Mouse (Mus musculus): ENCODE measurements around the gene Rftn1. TPM values are rescaled to one million over a fixed set of nuclear protein-coding genes. Genes with fewer than 3 reads are reported as not detected.

Rftn1 gene
- polyA plus RNA-seq, 1 experiment, result 24.7 TPM

GRCm38 (mm10) chr17:50059417-50059816 is 131.1 kb downstream of the Rftn1 start:
- TF ChIP-seq POLR2A (IDR thresholded peaks at IDR 0.05; ENCODE audit: low read depth, low read length) (no peak), CTCF (IDR thresholded peaks at IDR 0.05; ENCODE audit: extremely low read depth, insufficient read length, insufficient replicate concordance, low read depth, low read length) (no peak)
- 76% methylated on average over 5 of the region's 5 CpGs for WGBS

GRCm38 (mm10) chr17:50055154-50055756 is 135.2 kb downstream of the Rftn1 start:
- Histone ChIP-seq H3K36me3 (ENCODE audit: control insufficient read depth, insufficient read depth, low read length) (no peaks in the 10 kb centered on the region), H3K4me1 (ENCODE audit: control insufficient read depth, insufficient read depth, insufficient read length, low read length) (peaks cover 4% of the 10 kb centered on the region; the same call in 1 of the 2 replicates), H3K27ac (ENCODE audit: insufficient read depth, low read depth, low read length) (no peak overlapping the region), H3K4me3 (ENCODE audit: low read depth, low read length) (no peak overlapping the region), H3K27me3 (ENCODE audit: control insufficient read depth, insufficient read depth, low read length) (no peaks in the 10 kb centered on the region)
- TF ChIP-seq CTCF (IDR thresholded peaks at IDR 0.05; ENCODE audit: extremely low read depth, insufficient read length, insufficient replicate concordance, low read depth, low read length), result no peak
- no peak for TF ChIP-seq POLR2A (IDR thresholded peaks at IDR 0.05; ENCODE audit: low read depth, low read length)
- WGBS, result 79% methylated on average over 16 of the region's 16 CpGs

More at GRCm38 (mm10) chr17:50059417-50059816, 131.1 kb downstream of the Rftn1 start:
- Histone ChIP-seq H3K4me3 (ENCODE audit: low read depth, low read length) (no peak overlapping the region), H3K4me1 (ENCODE audit: control insufficient read depth, insufficient read depth, insufficient read length, low read length) (peaks cover 4% of the 10 kb centered on the region; the same call in 1 of the 2 replicates), H3K27me3 (ENCODE audit: control insufficient read depth, insufficient read depth, low read length) (no peaks in the 10 kb centered on the region), H3K36me3 (ENCODE audit: control insufficient read depth, insufficient read depth, low read length) (no peaks in the 10 kb centered on the region), H3K27ac (ENCODE audit: insufficient read depth, low read depth, low read length) (no peak overlapping the region)

GRCm38 (mm10) chr17:50054586-50054985 is 135.9 kb downstream of the Rftn1 start:
- WGBS, result 93% methylated on average over 7 of the region's 7 CpGs
- Histone ChIP-seq H3K27ac (ENCODE audit: insufficient read depth, low read depth, low read length) (no peak overlapping the region), H3K4me3 (ENCODE audit: low read depth, low read length) (no peak overlapping the region), H3K27me3 (ENCODE audit: control insufficient read depth, insufficient read depth, low read length) (no peaks in the 10 kb centered on the region), H3K36me3 (ENCODE audit: control insufficient read depth, insufficient read depth, low read length) (no peaks in the 10 kb centered on the region), H3K4me1 (ENCODE audit: control insufficient read depth, insufficient read depth, insufficient read length, low read length) (peaks cover 2% of the 10 kb centered on the region; the same call in 1 of the 2 replicates)
- TF ChIP-seq CTCF (IDR thresholded peaks at IDR 0.05; ENCODE audit: extremely low read depth, insufficient read length, insufficient replicate concordance, low read depth, low read length) (no peak), POLR2A (IDR thresholded peaks at IDR 0.05; ENCODE audit: low read depth, low read length) (no peak)

GRCm38 (mm10) chr17:50053961-50054360 is 136.5 kb downstream of the Rftn1 start:
- 94% methylated on average over 1 of the region's 1 CpGs for WGBS
- Histone ChIP-seq H3K27ac (ENCODE audit: insufficient read depth, low read depth, low read length) (no peak overlapping the region), H3K4me3 (ENCODE audit: low read depth, low read length) (no peak overlapping the region), H3K4me1 (ENCODE audit: control insufficient read depth, insufficient read depth, insufficient read length, low read length) (peaks cover 2% of the 10 kb centered on the region; the same call in 1 of the 2 replicates), H3K36me3 (ENCODE audit: control insufficient read depth, insufficient read depth, low read length) (no peaks in the 10 kb centered on the region), H3K27me3 (ENCODE audit: control insufficient read depth, insufficient read depth, low read length) (no peaks in the 10 kb centered on the region)
- no peak for TF ChIP-seq CTCF (IDR thresholded peaks at IDR 0.05; ENCODE audit: extremely low read depth, insufficient read length, insufficient replicate concordance, low read depth, low read length)
- TF ChIP-seq POLR2A (IDR thresholded peaks at IDR 0.05; ENCODE audit: low read depth, low read length), result no peak

- Histone ChIP-seq H3K4me3 (ENCODE audit: low read depth, low read length) (no peak overlapping the region), H3K36me3 (ENCODE audit: control insufficient read depth, insufficient read depth, low read length) (no peaks in the 10 kb centered on the region), H3K27me3 (ENCODE audit: control insufficient read depth, insufficient read depth, low read length) (no peaks in the 10 kb centered on the region), H3K27ac (ENCODE audit: insufficient read depth, low read depth, low read length) (no peak overlapping the region), H3K4me1 (ENCODE audit: control insufficient read depth, insufficient read depth, insufficient read length, low read length) (peaks cover 2% of the 10 kb centered on the region; the same call in 1 of the 2 replicates)
- no peak for TF ChIP-seq POLR2A (IDR thresholded peaks at IDR 0.05; ENCODE audit: low read depth, low read length)
- no peak for TF ChIP-seq CTCF (IDR thresholded peaks at IDR 0.05; ENCODE audit: extremely low read depth, insufficient read length, insufficient replicate concordance, low read depth, low read length)
- WGBS, result 41% methylated on average over 7 of the region's 7 CpGs
These were observed 137.6 kb downstream of the Rftn1 start for GRCm38 (mm10) chr17:50052741-50053468.

- Histone ChIP-seq H3K27me3 (ENCODE audit: control insufficient read depth, insufficient read depth, low read length) (no peaks in the 10 kb centered on the region), H3K4me3 (ENCODE audit: low read depth, low read length) (no peak overlapping the region), H3K4me1 (ENCODE audit: control insufficient read depth, insufficient read depth, insufficient read length, low read length) (peaks cover 2% of the 10 kb centered on the region; the same call in 1 of the 2 replicates), H3K27ac (ENCODE audit: insufficient read depth, low read depth, low read length) (no peak overlapping the region), H3K36me3 (ENCODE audit: control insufficient read depth, insufficient read depth, low read length) (no peaks in the 10 kb centered on the region)
- 80% methylated on average over 9 of the region's 9 CpGs for WGBS
- TF ChIP-seq CTCF (IDR thresholded peaks at IDR 0.05; ENCODE audit: extremely low read depth, insufficient read length, insufficient replicate concordance, low read depth, low read length), result no peak
- TF ChIP-seq POLR2A (IDR thresholded peaks at IDR 0.05; ENCODE audit: low read depth, low read length), result no peak
These were observed 140.0 kb downstream of the Rftn1 start for GRCm38 (mm10) chr17:50050456-50050855.

- Histone ChIP-seq H3K27me3 (ENCODE audit: control insufficient read depth, insufficient read depth, low read length) (no peaks in the 10 kb centered on the region), H3K4me1 (ENCODE audit: control insufficient read depth, insufficient read depth, insufficient read length, low read length) (no peaks in the 10 kb centered on the region; the same call in 1 of the 2 replicates), H3K36me3 (ENCODE audit: control insufficient read depth, insufficient read depth, low read length) (no peaks in the 10 kb centered on the region), H3K4me3 (ENCODE audit: low read depth, low read length) (no peak overlapping the region), H3K27ac (ENCODE audit: insufficient read depth, low read depth, low read length) (no peak overlapping the region)
- 18% methylated on average over 9 of the region's 9 CpGs for WGBS
- TF ChIP-seq CTCF (IDR thresholded peaks at IDR 0.05; ENCODE audit: extremely low read depth, insufficient read length, insufficient replicate concordance, low read depth, low read length) (no peak), POLR2A (IDR thresholded peaks at IDR 0.05; ENCODE audit: low read depth, low read length) (no peak)
These were observed 142.3 kb downstream of the Rftn1 start for GRCm38 (mm10) chr17:50048209-50048608.
